Mouse (Mus musculus): ENCODE data around the gene Cd248.

Gene Cd248

GRCm38 (mm10) chr19:5107556-5108270 lies 39.8 kb downstream of the Cd248 start:
- DNase-seq (ENCODE audit: low read depth) = no peak

GRCm38 (mm10) chr19:5108271-5108575 lies 40.3 kb downstream of the Cd248 start:
- DNase-seq (ENCODE audit: low read depth) = peak; percentile 37

- DNase-seq (ENCODE audit: low read depth) = no peak
Measured at GRCm38 (mm10) chr19:5108702-5109101, 40.8 kb downstream of the Cd248 start.

GRCm38 (mm10) chr19:5109659-5110453 lies 42.0 kb downstream of the Cd248 start:
- DNase-seq (ENCODE audit: low read depth) = peak; percentile 60

GRCm38 (mm10) chr19:5113783-5114182 lies 45.9 kb downstream of the Cd248 start:
- DNase-seq (ENCODE audit: low read depth) = no peak

- DNase-seq (ENCODE audit: low read depth) = peak; percentile 84
Measured at GRCm38 (mm10) chr19:5117494-5118383, 49.9 kb downstream of the Cd248 start.

GRCm38 (mm10) chr19:5118384-5118698 lies 50.5 kb downstream of the Cd248 start, which contains the start of gene Klc2:
Gene Klc2 (minus strand): TSS chr19:5118560.
- DNase-seq (ENCODE audit: low read depth) = no peak

Measured in induced T-regulatory cell, adult 2 months (primary cell).